Mouse (Mus musculus) retina, adult 2 months (tissue): ENCODE measurements around the gene Gpr161.
"Not testable (repeated sequence)": the region's sequence is repeated elsewhere in the genome, so short reads cannot be mapped to it uniquely, and the experiment has no call there.

Source experiments
- DNase-seq: peaks from one replicate; pipeline ENCODE4 v3.0.0-alpha.2; 2012; ENCODE audit warnings: low read depth, low spot score

Gene Gpr161

GRCm38 (mm10) chr1:165316361-165316760, 20.8 kb downstream of the Gpr161 start:
- no peak for DNase-seq

DNA sequence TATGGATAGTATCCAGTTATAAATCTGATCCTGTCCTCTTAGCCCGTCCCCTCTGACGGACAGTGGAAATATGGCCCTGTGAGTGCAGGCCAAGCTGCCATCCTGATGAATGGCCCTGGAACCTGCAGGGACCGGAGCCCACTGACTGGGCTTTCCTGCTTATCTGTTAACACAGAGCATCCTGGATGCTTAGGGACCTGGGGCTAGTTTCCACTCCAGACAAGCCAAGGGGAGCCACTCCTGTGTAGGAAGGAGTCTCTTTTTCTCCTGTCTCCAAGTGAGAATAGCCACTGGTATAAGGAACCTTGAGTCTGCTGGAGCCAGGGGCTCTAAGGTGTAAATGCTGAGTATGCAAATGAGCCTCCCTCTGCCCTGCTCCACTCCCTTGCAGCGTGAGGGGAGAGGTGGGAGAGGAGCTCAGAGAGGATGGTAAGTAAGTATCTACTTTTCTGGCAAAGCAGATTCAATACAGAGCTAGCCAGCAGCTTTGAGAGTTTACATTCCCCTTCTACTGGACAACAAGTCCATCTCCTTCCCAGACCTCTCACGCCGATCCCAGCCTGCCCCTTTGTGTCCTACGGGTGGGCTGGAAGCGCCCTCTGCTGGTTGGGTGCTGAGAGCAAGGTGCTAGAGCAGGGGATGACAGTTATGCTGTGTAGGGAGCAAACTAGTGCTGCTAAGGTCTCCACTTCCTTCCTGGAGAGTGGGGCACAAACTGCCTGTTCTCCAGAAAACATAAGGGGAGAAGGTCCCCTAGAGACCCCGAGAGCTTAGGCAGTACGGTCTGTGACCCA, 24.7 kb downstream of the Gpr161 start:
- peak; percentile 29 for DNase-seq

DNA sequence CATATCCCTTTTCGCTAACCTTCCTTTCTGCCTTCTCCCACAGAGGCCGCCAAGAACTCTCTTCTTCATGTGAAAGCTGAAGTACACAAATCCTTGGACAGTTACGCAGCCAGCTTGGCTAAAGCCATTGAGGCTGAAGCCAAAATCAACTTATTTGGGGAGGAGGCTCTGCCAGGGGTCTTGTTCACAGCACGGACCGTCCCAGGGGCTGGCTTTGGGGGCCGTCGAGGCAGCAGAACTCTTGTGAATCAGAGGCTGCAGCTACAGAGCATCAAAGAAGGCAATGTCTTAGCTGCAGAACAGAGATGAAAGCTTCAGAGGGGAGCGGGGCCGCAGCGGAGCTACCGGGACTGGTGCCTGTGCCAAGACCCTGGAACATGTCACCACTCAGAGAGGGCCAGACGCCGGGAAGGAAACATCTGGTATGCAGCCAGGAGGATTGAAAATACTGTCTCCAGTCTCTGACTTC, 25.8 kb downstream of the Gpr161 start:
- DNase-seq = no peak

DNA sequence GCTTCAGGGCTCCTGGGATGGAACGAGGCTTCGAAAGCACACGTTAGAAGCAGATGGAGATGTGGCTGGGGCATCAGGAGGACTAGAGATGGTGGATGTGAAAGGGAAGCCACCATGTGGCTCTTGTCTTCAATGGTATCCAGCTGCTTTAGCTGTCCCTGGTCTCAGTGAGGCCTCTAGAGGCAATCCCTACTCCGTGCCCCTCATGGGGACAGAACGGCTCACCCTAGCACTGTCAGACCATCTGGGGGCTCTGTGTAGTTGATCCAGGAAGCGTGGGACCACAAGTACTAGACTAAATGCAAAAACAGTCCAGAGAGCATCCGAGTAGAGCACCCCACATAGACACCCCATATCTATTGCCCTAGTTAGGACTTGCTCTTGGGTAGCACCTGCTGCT, 26.3 kb downstream of the Gpr161 start:
- DNase-seq = no peak

DNA sequence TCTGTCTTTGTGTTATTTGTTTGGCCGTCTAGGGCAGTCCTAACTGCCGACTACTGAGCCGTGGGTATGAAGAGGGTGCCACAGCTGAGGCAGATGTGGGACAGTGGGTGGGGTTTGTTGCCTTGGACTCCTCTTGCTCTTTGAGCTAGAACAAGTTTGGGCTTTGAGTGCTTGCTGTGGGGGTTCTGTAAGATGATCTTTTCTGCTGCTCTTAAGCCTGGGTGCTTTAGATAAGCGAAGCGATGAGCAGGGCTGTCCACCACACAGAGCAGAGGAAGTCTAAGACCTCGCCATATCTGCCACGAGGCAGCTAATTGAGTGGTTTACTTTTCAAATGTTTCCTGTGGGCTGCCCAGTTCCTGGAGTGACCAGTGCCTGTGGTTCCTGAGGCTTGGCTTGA, 27.3 kb downstream of the Gpr161 start:
- no peak for DNase-seq

DNA sequence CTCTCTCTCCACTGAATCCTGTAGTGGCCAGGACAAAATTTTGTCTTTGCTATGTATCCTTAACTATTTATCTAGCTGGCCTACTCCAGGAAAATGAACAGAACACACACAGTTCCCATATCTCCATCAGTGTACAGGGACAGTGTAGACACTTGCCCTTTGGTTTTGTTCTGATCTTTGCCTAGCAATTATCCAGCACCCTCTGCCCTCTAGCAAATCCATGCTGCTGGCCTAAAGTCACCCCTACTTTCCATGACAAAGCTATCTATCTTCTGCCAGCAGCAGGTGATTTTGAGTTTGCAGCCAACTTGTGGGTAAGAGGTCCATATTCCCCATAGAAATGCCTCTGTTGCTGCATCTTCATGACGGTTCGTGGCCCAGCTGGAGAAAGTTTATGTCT, 31.8 kb downstream of the Gpr161 start:
- DNase-seq = no peak

- DNase-seq = no peak
Observed at GRCm38 (mm10) chr1:165327831-165328230, 32.2 kb downstream of the Gpr161 start.

- not testable (repeated sequence) for DNase-seq
Observed at GRCm38 (mm10) chr1:165328384-165329289, 33.0 kb downstream of the Gpr161 start.

DNA sequence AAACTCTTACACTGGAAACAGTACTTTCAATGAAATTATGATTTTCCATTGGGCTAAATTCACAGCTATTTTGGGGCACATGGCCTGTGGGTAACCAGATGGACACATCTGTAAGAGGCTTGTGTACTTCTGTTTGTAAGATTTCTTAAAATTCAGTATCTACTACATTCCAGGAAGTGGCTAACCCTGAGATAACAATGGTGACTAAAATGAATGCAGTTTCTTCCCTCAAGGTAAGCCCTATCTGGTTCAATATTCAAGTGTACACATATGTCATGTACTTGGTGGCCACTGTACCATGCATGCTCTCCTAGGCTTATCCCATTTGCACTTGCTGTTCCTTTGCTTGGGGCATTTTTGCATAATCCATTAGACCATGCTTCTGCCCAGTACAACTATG, 35.3 kb downstream of the Gpr161 start:
- no peak for DNase-seq

DNA sequence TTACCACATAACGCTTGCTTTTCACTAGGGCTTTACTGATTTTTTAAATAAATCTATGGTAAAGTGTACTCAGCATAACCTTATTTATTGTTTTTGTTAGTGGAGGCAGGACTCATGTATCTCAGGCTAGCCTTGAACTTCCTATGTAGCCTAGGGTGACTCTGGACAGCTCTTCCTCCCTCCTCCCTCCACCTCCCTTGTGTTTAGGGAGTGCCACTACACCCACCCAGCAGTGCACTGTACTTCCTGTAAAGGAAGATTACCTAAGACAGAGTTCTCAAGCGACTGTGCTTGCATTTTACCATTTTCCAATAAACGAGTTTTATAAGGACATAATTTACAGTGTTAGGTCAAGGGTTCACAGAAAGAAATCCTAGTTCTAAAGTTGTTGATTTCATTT, 37.2 kb downstream of the Gpr161 start:
- no peak for DNase-seq

DNA sequence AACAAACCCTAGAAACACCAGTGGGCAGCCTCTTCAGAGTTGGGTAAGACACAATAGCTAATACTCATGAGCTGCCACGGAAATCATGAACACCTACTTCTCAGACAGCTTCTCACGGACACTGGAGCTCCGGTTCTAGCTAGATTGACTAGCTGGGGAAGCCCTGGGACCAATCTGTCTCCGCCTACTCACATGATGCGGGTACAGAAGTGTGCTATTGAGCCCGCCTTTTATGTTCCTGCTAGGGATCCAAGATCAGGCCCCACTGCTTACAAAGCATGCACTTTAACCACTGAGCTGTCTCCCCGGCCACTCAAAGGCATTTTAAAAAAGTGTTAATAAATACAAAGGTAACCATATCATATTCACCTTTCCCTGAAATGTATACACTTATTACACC, 46.5 kb downstream of the Gpr161 start:
- DNase-seq = no peak

DNA sequence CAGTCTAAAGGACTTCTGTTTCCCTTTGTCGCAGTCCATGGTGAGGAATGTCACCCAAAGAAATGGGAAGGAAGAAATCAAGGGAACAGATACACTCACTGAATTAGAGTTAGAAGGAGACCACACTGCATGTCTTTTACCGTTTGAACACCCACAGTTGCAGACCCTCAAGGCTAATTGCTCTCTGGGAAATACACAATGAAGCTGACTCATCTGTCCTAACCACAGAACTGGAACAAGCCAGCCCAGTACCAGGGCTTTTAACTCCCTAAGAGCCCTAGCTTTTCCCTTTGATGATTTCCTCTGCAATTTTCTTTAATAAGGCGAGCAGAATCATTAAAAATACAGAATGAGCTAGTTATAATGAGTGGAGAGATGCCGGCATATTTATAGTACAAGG, 48.9 kb downstream of the Gpr161 start:
- no peak for DNase-seq

DNA sequence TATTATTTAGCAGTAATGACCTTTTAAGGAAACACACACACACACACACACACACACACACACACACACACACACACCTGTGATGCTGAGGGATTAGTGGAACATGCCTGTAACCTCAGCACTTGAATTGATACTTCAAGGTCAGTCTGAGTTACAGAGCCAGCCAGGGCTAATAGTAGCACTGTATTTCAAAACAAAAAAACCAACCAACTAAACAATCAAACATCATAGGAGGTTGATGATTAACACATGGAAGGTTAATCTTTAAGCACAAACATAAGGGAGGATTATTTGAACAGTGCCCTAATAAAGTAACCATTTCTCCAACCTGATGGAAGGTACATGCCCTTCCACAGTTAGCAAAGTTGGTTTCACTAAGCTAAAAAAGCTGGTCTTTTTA, 53.0 kb downstream of the Gpr161 start:
- DNase-seq = no peak

DNA sequence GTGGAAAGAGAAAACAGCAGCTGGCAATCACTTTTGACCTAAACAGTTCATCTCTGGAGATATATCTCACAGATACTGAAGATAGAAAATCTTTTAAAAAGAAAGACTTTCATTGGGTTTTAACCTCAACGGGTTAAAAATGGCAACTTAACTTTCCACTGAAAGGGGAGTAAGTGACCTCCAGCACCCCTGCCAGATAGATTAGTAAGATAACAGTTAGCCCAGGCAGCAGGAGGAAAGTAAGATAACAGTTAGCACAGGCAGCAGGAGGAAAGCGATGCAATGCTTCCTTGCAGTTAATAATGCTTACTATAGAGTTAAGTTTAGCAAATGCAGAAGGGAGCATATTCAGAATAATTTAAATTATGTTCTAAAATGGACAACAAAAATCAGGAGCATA, 60.8 kb downstream of the Gpr161 start:
- no peak for DNase-seq

DNA sequence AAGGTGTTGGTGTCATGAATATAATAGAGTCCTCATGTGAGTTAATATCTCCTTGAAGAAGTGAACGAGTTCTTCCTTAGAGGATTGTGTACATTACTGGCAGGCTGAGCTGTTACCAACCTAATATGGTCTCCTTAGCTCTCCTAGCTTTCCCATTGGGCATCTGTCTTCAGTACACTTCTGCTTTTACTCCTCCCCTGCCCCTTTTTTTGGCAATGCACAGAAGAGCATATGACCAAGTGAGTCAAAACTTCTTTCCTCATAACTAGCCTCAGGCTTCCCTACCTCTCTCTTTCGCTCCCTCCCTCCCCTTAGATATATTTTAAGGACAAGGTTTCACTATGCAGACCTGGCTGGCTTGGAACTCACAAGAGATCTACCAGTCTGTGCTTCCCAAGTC, 67.7 kb downstream of the Gpr161 start:
- no peak for DNase-seq

- DNase-seq = no peak
Observed at GRCm38 (mm10) chr1:165365057-165365456, 69.5 kb downstream of the Gpr161 start.

GRCm38 (mm10) chr1:165370990-165371389, 75.4 kb downstream of the Gpr161 start:
- DNase-seq = no peak

GRCm38 (mm10) chr1:165373839-165374238, 78.2 kb downstream of the Gpr161 start:
- DNase-seq = no peak
